Comparison of ENCODE assay signal across 31 mouse cellular contexts in the genomic region with DNA sequence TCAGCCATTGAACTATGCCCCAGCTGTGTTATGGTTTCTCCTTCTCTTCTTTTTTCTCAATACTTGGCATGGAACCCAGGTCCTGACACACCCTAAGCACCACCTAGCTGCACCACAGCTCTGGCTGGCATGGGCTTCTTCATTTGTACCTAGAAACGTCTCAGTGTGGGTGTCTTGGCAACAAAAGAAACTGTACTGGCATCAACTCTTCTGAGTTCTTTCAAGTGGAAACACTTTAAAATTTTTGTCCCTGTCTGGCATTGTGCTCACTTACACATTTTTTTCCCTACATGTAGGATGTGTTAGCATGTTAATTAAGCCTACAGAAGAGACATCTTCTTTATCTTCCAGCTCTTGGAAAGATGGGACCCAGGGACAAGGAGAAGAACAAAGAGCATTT. TPM values are rescaled to one million over a fixed set of nuclear protein-coding genes. Genes with fewer than 3 reads are reported as not detected.
A peak's percentile ranks its signal among the peaks of the same experiment; 100 is the strongest.
DNase-seq lines count a peak whose midpoint lies in the region; ATAC-seq and TF ChIP-seq lines count a peak whose summit lies in the region.
"Had no signal": no experiment of that assay in that cellular context is flagged by ENCODE, and none has a peak within 500 bp of the region (broad histone marks: within the 10 kb centered on the region; RNA-seq: fewer than 3 reads in every experiment).

No protein-coding gene starts in this region.

- H3K4me3 ChIP-seq in left cerebral cortex, adult 2 months = no peak overlapping the region
- H3K4me3 ChIP-seq in liver, embryonic 12.5 days = no peak overlapping the region
- H3K4me3 ChIP-seq: embryonic facial prominence, embryonic 12.5 days; embryonic facial prominence, embryonic 15.5 days; forebrain, embryonic 12.5 days; forebrain, embryonic 15.5 days; heart, embryonic 12.5 days; heart, embryonic 15.5 days; hindbrain, embryonic 10.5 days; hindbrain, embryonic 13.5 days had no signal

- no peak overlapping the region for H3K4me2 ChIP-seq in liver, embryonic 12.5 days
- H3K4me2 ChIP-seq: embryonic facial prominence, embryonic 12.5 days; embryonic facial prominence, embryonic 15.5 days; forebrain, embryonic 12.5 days; forebrain, embryonic 15.5 days; heart, embryonic 12.5 days; heart, embryonic 15.5 days; hindbrain, embryonic 13.5 days had no signal

- 42% methylated on average over 1 of the region's 1 CpGs for WGBS in liver, embryonic 12.5 days (ENCODE audit: insufficient replicate concordance)

- no peak overlapping the region for H3K9ac ChIP-seq in liver, embryonic 12.5 days
- H3K9ac ChIP-seq: embryonic facial prominence, embryonic 12.5 days; embryonic facial prominence, embryonic 15.5 days; forebrain, embryonic 12.5 days; forebrain, embryonic 15.5 days; heart, embryonic 12.5 days; heart, embryonic 15.5 days; hindbrain, embryonic 13.5 days had no signal

- ATAC-seq in liver, embryonic 12.5 days = no peak
- ATAC-seq: forebrain, embryonic 15.5 days; hindbrain, embryonic 16.5 days; Patski had no signal

- 0 out of 2 replicates have a peak, but pooled peaks cover 4% of the 10 kb centered on the region for H3K9me3 ChIP-seq in liver, embryonic 12.5 days (replicated peaks)
- H3K9me3 ChIP-seq: embryonic facial prominence, embryonic 12.5 days; embryonic facial prominence, embryonic 15.5 days; forebrain, embryonic 12.5 days; forebrain, embryonic 15.5 days; heart, embryonic 12.5 days; heart, embryonic 15.5 days; hindbrain, embryonic 10.5 days; hindbrain, embryonic 13.5 days had no signal

- H3K4me1 ChIP-seq in liver, embryonic 12.5 days = no peaks in the 10 kb centered on the region
- H3K4me1 ChIP-seq: embryonic facial prominence, embryonic 12.5 days; embryonic facial prominence, embryonic 15.5 days; forebrain, embryonic 12.5 days; forebrain, embryonic 15.5 days; heart, embryonic 12.5 days; heart, embryonic 15.5 days; hindbrain, embryonic 10.5 days had no signal

- intact Hi-C loops in left cerebral cortex, adult 2 months (cut with DNase I) = no loop called here

- H3K27me3 ChIP-seq in liver, embryonic 12.5 days (replicated peaks) = no peaks in the 10 kb centered on the region
- H3K27me3 ChIP-seq: CH12.LX; embryonic facial prominence, embryonic 12.5 days; embryonic facial prominence, embryonic 15.5 days; forebrain, embryonic 12.5 days; forebrain, embryonic 15.5 days; heart, embryonic 15.5 days; hindbrain, embryonic 13.5 days; Patski had no signal

- H3K27ac ChIP-seq in left cerebral cortex, adult 2 months = no peak overlapping the region
- no peak overlapping the region for H3K27ac ChIP-seq in liver, embryonic 12.5 days
- H3K27ac ChIP-seq: embryonic facial prominence, embryonic 12.5 days; embryonic facial prominence, embryonic 15.5 days; forebrain, embryonic 12.5 days; forebrain, embryonic 15.5 days; heart, embryonic 15.5 days; hindbrain, embryonic 10.5 days; hindbrain, embryonic 13.5 days had no signal

- no peaks in the 10 kb centered on the region for H3K36me3 ChIP-seq in liver, embryonic 12.5 days
- H3K36me3 ChIP-seq: embryonic facial prominence, embryonic 12.5 days; embryonic facial prominence, embryonic 15.5 days; forebrain, embryonic 12.5 days; forebrain, embryonic 15.5 days; G1E; heart, embryonic 15.5 days; hindbrain, embryonic 10.5 days; hindbrain, embryonic 13.5 days had no signal

- TF ChIP-seq CTCF in left cerebral cortex, adult 2 months (IDR thresholded peaks at IDR 0.05) = no peak

- DNase-seq in frontal cortex, adult 2 months (ENCODE audit: extremely low spot score in 1 of 2, low spot score in 1 of 2) = peak; percentile 41 to 70
- no peak for DNase-seq in frontal cortex, postnatal 14 days (ENCODE audit: low spot score in 2 of 2)
- peak; percentile 16 to 51 for DNase-seq in left cerebral cortex, adult 18-20 months (ENCODE audit: low spot score in 2 of 2)
- no peak for DNase-seq in left cerebral cortex, adult 2 months (ENCODE audit: extremely low spot score in 1 of 2, low spot score in 2 of 2)
- DNase-seq in right cerebral cortex, adult 2 months (ENCODE audit: low spot score in 2 of 2) = peak; percentile 34 to 38
- DNase-seq in right cerebral cortex, postnatal 25 days = no peak
- DNase-seq: adrenal gland, postnatal 10 days; adrenal gland, postnatal 36 days; B cell, adult 2 months; cerebellum, adult 11 months; cerebellum, adult 2 months; cerebellum, adult 9-11 months; cerebellum, postnatal 25 days; gastrocnemius, postnatal 25 days; heart, adult 18-20 months; heart, postnatal 10 days; heart, postnatal 36 days had no signal

RNA-seq across cellular contexts. Expression of gene Cdh13, which starts 37.0 kb away (rescaled TPM):
- 39.9 and 44.9 TPM in 2 replicates for polyA plus RNA-seq in frontal cortex, adult 2 months (2012; rRNA removed)
- 10 to 100 TPM; 68.9 to 69.9 TPM for total RNA-seq in left cerebral cortex, adult 18-20 months (2021)
- 10 to 100 TPM; 69.9 to 74.8 TPM for total RNA-seq in left cerebral cortex, adult 2 months (2021)
- polyA plus RNA-seq in liver, embryonic 12.5 days (2016; fragmentation: Nextera tagmentation; extraction: Ambion mirVana) = 1.3 and 1.5 TPM in 2 replicates
- total RNA-seq: CH12.LX; common myeloid progenitor, adult 5-6 weeks had no signal
- polyA plus RNA-seq: G1E had no signal

Comparison
In these comparisons a context has a peak if more than half of its experiments do, and no peak if none do; other contexts are left out.
1. DNase-seq: peak in frontal cortex, adult 2 months (2 of 2), left cerebral cortex, adult 18-20 months (2 of 2) and right cerebral cortex, adult 2 months (2 of 2); none in frontal cortex, postnatal 14 days (0 of 2), left cerebral cortex, adult 2 months (0 of 2) and right cerebral cortex, postnatal 25 days (single experiment).